Mouse (Mus musculus) gastrocnemius, postnatal 10 days (tissue): ENCODE results near the gene Mapk12. TPM values are rescaled to one million over a fixed set of nuclear protein-coding genes. Genes with fewer than 3 reads are reported as not detected.

Experiments
- DNase-seq: peaks from one replicate; pipeline ENCODE4 v3.0.0; 2021; ENCODE audit warnings: mixed read lengths
- microRNA-seq, 2 experiments: library from miRNA; unstranded; fragments of <30 nt; microRNA quantifications; one replicate each; pipeline ENCODE4 v1.2.0; 2021
- total RNA-seq, 2 experiments: library from RNA; stranded (reverse); gene quantifications; 2 replicates each; pipeline ENCODE4 v1.2.3; 2021

Mapk12 gene
- total RNA-seq, 2 experiments from 2014 or later, result 76.0 to 77.1 TPM

DNA sequence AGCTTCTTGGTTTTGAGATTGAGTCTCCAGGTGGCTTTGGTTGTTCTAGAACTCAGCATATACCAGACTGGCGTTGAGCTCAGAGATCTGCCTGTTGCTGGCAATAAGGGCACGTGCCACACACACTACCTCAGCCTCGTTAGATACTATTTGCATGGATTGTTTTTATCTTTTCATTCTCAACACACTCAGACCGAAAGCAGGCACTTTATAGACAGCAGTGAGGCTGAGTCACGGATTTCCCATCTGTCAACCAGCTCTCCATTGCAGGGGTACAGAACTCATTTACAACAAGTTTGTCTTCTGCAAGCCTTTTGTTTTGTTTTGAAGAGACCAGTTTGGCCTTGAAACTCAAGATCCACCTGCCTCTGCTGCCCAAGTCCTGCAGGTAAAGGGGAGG, 43.1 kb downstream of the Mapk12 start:
- DNase-seq, result no peak

GRCm38 (mm10) chr15:89092181-89092580, 48.3 kb downstream of the Mapk12 start:
- DNase-seq, result no peak

DNA sequence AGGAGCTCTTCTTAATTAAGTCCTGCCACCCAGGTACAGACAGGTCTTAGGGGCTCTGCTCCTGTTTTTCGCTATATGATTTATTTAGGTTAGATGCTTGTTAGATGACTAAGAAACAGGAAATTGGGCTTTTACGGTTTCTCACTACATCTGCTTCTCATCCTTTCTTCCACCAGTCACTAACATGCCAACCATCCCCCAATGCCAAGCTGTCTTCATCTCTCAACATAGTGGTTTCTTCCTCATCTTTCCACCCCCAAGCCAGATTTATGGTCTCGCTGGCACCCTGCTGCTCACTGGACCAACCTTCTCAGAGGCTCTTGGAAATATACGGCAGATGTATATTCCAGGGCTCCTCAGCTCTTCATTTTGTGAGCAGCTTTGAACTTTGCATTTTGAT, 49.8 kb downstream of the Mapk12 start:
- DNase-seq, result no peak

- peak; percentile 61 for DNase-seq
Observed at GRCm38 (mm10) chr15:89089248-89090051, 51.1 kb downstream of the Mapk12 start.

DNA sequence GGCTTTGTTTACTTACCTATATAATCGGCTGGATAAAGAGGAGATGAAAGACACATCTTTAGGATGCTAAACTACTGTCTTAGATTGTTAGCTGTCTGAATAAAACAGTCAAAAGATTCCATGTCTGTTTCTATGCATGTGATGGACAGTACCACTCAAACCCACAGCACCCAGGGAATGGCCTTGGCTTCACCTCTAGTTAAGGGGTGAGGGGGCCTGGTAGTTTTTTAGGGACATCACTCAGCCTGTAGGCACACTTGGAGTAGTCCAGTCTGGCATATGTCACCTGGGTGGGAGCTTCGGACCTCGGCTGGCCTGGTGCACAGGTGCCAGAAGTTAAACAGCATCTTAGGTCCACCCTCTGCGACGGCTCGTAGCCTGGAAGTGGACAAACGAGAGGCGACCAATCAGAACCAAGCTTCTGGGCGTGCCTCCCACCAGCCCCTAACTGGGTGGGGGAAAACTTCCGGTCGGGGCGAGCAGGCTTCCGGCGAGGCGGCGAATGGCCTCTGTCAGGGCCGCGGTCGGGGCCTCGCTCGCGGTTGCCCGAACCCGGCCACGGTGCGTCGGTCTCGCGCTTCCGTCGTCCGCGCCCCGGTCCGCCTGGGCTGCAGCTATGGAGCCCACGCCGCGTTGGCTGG, 51.8 kb downstream of the Mapk12 start, which contains the start of gene Selenoo:
Selenoo (plus strand) TSS at position 478 of the 641 bp plus-strand sequence.
- DNase-seq, result peak; percentile 90

- DNase-seq, result no peak
Observed at GRCm38 (mm10) chr15:89084826-89085225, 55.7 kb downstream of the Mapk12 start.

GRCm38 (mm10) chr15:89083906-89084305, 56.6 kb downstream of the Mapk12 start:
- no peak for DNase-seq

Small RNA genes lying within 50 kb of the gene (microRNA-seq; reads per million reads assigned to microRNA genes)
- 0 to 0.50 reads per million in 2 experiments for gene Mir6958
- 0 reads per million in 2 experiments for gene Mir7118

Other genes starting within 250 kb of the Mapk12 start
- gene Ttll8, start 186.3 kb downstream of the Mapk12 start, total RNA-seq, result not detected
- under 1 TPM; 0.07 to 0.20 TPM for gene Mlc1, start 161.7 kb downstream of the Mapk12 start, total RNA-seq
- not detected for gene Mov10l1, start 157.8 kb downstream of the Mapk12 start, total RNA-seq
- under 1 TPM; 0.07 to 0.18 TPM for gene Panx2, start 81.0 kb downstream of the Mapk12 start, total RNA-seq
- gene Trabd, start 65.6 kb downstream of the Mapk12 start, total RNA-seq, result 10 to 100 TPM; 24.9 to 28.1 TPM
- gene Selenoo, start 51.6 kb downstream of the Mapk12 start, total RNA-seq, result 10 to 100 TPM in 1 of 2 experiments, 1 to 10 TPM in 1; 9.1 to 10.1 TPM
- gene Tubgcp6, start 17.6 kb downstream of the Mapk12 start, total RNA-seq, result 10 to 100 TPM in 1 of 2 experiments, 1 to 10 TPM in 1; 8.4 to 11.0 TPM
- 10 to 100 TPM in 1 of 2 experiments, 1 to 10 TPM in 1; 7.6 to 10.6 TPM for gene Hdac10, start 12.0 kb downstream of the Mapk12 start, total RNA-seq
- 1 to 10 TPM; 2.1 to 3.0 TPM for gene Mapk11, start 8.9 kb upstream of the Mapk12 start, total RNA-seq
- 10 to 100 TPM; 28.9 to 43.0 TPM for gene Plxnb2, start 40.1 kb upstream of the Mapk12 start, total RNA-seq
- 1 to 10 TPM; 4.5 to 7.0 TPM for gene Dennd6b, start 55.8 kb upstream of the Mapk12 start, total RNA-seq
- gene Ppp6r2, start 70.8 kb upstream of the Mapk12 start, total RNA-seq, result 10 to 100 TPM; 60.1 to 61.9 TPM
- gene Sbf1, start 174.6 kb upstream of the Mapk12 start, total RNA-seq, result 10 to 100 TPM; 50.1 to 70.5 TPM
- not detected for gene Adm2, start 182.0 kb upstream of the Mapk12 start, total RNA-seq
- not detected for gene Miox, start 193.7 kb upstream of the Mapk12 start, total RNA-seq
- gene Lmf2, start 215.0 kb upstream of the Mapk12 start, total RNA-seq, result 10 to 100 TPM; 22.4 to 25.5 TPM
- 10 to 100 TPM; 50.5 to 55.8 TPM for gene Ncaph2, start 215.0 kb upstream of the Mapk12 start, total RNA-seq
- gene Sco2, start 233.1 kb upstream of the Mapk12 start, total RNA-seq, result 10 to 100 TPM; 14.2 to 14.6 TPM
- under 1 TPM; 0.38 to 0.50 TPM for gene Tymp, start 236.3 kb upstream of the Mapk12 start, total RNA-seq
- gene Odf3b, start 238.6 kb upstream of the Mapk12 start, total RNA-seq, result 1 to 10 TPM in 1 of 2 experiments, under 1 TPM in 1; 0.68 to 1.6 TPM
- gene Klhdc7b, start 244.2 kb upstream of the Mapk12 start, total RNA-seq, result not detected